Mouse (Mus musculus) lung, embryonic 15.5 days (tissue): ENCODE data around the gene Ptpn9. TPM values are rescaled to one million over a fixed set of nuclear protein-coding genes. Genes with fewer than 3 reads are reported as not detected.
"Not testable (repeated sequence)": the region's sequence is repeated elsewhere in the genome, so short reads cannot be mapped to it uniquely, and the experiment has no call there.

ENCODE experiments used
- ATAC-seq: fragments of 200-750 bp; cut with Nextera tagmentation; 2 replicates; pipeline ENCODE4 v1.8.0; 2017; ENCODE audit warnings: moderate number of reproducible peaks, borderline replicate concordance; ENCODE audit not compliant: low FRiP score, low TSS enrichment; ENCODE audit errors: extremely low read depth
- H3K27ac ChIP-seq: fragments of 300-500 bp; sonication (generic); 2 replicates; pipeline ENCODE4 v1.5.1; 2015; ENCODE audit warnings: moderate library complexity, mild to moderate bottlenecking, inconsistent platforms
- H3K27me3 ChIP-seq: fragments of 300-500 bp; sonication (generic); 2 replicates; pipeline ENCODE4 v1.6.1; 2015; ENCODE audit warnings: inconsistent platforms
- H3K36me3 ChIP-seq: fragments of 300-500 bp; sonication (generic); 2 replicates; pipeline ENCODE4 v1.6.1; 2015; ENCODE audit warnings: inconsistent platforms
- H3K4me1 ChIP-seq: fragments of 300-500 bp; sonication (generic); 2 replicates; pipeline ENCODE4 v1.6.1; 2015; ENCODE audit warnings: inconsistent platforms
- H3K4me2 ChIP-seq: fragments of 300-500 bp; sonication (generic); 2 replicates; pipeline ENCODE4 v1.6.1; 2015; ENCODE audit warnings: inconsistent platforms, mild to moderate bottlenecking, moderate library complexity
- H3K4me3 ChIP-seq: fragments of 300-500 bp; sonication (generic); 2 replicates; pipeline ENCODE4 v1.5.1; 2015; ENCODE audit warnings: mild to moderate bottlenecking, inconsistent platforms
- H3K9ac ChIP-seq: fragments of 300-500 bp; sonication (generic); 2 replicates; pipeline ENCODE4 v1.6.1; 2015; ENCODE audit warnings: inconsistent platforms
- H3K9me3 ChIP-seq: fragments of 300-500 bp; sonication (generic); 2 replicates; pipeline ENCODE4 v1.6.1; 2016; ENCODE audit warnings: inconsistent platforms
- WGBS: fragments of 180-500 bp; shearing (Covaris S2); methylation state at CpG from one replicate; pipeline ENCODE4 v1.1.7; 2015; 5-methylcytosine and 5-hydroxymethylcytosine counted together
- polyA plus RNA-seq: library from polyadenylated mRNA; unstranded; fragments of >200 nt; fragmentation: Nextera tagmentation; extraction: Ambion mirVana; gene quantifications from 2 replicates; pipeline ENCODE4 v1.2.1, GENCODE M21; 2015

The Ptpn9 gene
- 25.5 and 26.4 TPM in 2 replicates for polyA plus RNA-seq

DNA sequence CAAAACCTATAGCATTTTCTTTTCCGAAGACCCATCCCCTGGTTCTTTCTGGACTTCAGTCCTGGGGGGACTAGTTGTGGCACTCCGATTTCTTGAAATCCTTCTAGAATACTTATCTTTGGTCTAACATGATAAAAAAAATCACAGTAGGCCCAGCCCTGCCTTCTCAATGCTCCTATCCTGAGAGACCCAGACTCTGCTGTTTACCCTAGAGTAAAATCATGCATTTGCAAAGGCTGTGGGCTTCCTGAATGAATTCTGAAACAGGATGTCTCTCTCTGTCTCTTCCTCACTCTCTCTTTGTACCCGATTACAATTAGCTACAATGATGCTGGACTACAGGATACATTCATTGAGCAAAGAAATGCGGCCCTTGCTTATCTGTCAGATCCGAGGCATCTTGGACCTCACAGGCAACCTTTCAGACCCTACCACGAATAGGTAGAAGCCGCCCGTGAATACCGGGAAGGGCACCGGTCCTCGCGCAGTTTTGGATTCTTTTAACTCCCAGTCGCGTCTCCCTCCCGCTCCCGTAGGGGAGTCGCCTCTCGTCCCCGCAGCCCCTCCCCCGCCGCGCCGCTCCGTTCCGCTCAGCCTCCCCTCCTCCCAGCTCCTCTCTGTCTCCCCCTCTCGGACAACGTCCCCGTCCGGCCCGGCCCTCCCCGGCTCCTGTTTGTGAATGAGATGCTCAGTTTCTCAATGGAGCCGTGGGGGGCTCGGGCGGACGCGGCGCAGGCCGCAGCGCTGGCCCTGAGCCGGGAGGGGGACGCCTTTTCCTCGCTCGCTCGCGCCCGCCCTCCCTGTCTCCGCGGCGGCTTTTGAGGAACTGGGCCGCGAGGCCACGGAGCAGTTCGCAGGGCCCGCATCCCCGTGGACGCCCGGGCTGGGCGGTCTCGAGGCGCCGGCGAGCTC is at the start of gene Ptpn9:
TSS of gene Ptpn9 (plus strand) at position 638 of the 912 bp plus-strand sequence.
- Histone ChIP-seq H3K4me1 (0 out of 2 replicates have a peak, but pooled peaks cover 8% of the 10 kb centered on the region), H3K27me3 (no peaks in the 10 kb centered on the region), H3K36me3 (no peaks in the 10 kb centered on the region), H3K4me3 (peak within 1 kb of the TSS; percentile 98), H3K27ac (peak within 1 kb of the TSS; percentile 98), H3K9ac (peak within 1 kb of the TSS; percentile 98), H3K9me3 (no peaks in the 10 kb centered on the region), H3K4me2 (peak within 1 kb of the TSS; percentile 60)
- WGBS, result 2% methylated on average over 59 of the region's 62 CpGs
- ATAC-seq, result peak; percentile 96

DNA sequence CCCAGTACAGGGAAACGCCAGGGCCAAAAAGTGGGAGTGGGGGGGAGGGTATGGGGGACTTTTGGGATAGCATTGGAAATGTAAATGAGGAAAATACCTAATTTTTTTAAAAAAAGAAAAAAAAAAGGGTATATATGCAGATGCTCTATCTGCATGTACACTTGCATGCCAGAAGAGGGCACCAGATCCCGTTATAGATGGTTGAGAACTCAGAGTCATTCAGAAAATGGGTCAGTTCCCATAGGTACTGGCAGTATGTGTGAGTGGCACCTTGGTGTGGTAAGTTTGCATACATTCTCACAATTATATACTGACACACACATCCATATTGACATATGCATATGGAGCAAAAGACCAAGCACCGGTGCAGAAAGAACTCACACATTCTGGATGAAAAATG is 47.2 kb upstream of the Ptpn9 start:
- not testable (repeated sequence) for H3K9ac ChIP-seq, H3K4me2 ChIP-seq, H3K9me3 ChIP-seq, ATAC-seq, H3K36me3 ChIP-seq, H3K4me3 ChIP-seq, H3K27ac ChIP-seq, H3K27me3 ChIP-seq
- WGBS, result 26% methylated on average over 3 of the region's 3 CpGs
- H3K4me1 ChIP-seq, result peaks cover 12% of the 10 kb centered on the region

DNA sequence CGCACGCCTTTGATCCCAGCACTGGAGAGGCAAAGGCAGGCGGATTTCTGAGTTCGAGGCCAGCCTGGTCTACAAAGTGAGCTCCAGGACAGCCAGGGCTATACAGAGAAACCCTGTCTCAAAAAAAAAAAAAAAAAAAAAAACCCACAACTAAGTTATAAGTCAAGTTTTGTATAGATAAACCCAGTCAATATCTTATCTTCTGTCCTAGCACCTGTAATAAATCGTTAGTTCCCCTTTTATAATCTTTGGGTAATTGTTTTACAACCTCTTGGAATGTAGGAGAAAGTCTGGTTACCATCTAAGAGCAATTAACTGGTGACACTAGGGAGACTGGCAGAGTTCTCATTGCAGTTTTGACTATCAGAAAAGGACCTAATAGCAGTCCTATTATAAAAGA is 46.0 kb upstream of the Ptpn9 start:
- 67% methylated on average over 5 of the region's 5 CpGs for WGBS

DNA sequence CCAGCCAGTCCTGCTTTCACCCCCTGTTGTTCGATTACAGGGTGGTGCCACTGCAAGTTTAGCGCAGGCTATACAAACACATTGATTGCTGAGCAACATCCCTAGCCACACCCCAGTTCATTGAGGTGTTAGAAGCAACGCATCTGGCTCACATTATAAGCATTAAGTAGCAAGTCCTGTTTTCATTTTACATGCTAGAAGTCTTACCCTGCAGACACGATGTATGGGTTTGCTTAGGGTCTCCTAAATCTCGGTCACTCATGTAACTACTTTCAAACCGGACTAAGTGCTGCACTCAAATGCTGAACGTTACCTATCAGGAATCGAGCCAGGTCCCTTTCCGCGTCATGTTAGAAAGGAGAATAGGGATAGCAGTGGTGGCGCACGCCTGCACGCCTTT is 45.0 kb upstream of the Ptpn9 start:
- H3K9me3 ChIP-seq, result no peaks in the 10 kb centered on the region
- WGBS, result 19% methylated on average over 13 of the region's 13 CpGs

More for the DNA sequence above, 46.0 kb upstream of the Ptpn9 start:
- H3K36me3 ChIP-seq, ATAC-seq, H3K4me2 ChIP-seq, H3K27me3 ChIP-seq, H3K9ac ChIP-seq, H3K27ac ChIP-seq, H3K4me3 ChIP-seq, H3K9me3 ChIP-seq: not testable (repeated sequence)
- H3K4me1 ChIP-seq, result peaks cover 12% of the 10 kb centered on the region

DNA sequence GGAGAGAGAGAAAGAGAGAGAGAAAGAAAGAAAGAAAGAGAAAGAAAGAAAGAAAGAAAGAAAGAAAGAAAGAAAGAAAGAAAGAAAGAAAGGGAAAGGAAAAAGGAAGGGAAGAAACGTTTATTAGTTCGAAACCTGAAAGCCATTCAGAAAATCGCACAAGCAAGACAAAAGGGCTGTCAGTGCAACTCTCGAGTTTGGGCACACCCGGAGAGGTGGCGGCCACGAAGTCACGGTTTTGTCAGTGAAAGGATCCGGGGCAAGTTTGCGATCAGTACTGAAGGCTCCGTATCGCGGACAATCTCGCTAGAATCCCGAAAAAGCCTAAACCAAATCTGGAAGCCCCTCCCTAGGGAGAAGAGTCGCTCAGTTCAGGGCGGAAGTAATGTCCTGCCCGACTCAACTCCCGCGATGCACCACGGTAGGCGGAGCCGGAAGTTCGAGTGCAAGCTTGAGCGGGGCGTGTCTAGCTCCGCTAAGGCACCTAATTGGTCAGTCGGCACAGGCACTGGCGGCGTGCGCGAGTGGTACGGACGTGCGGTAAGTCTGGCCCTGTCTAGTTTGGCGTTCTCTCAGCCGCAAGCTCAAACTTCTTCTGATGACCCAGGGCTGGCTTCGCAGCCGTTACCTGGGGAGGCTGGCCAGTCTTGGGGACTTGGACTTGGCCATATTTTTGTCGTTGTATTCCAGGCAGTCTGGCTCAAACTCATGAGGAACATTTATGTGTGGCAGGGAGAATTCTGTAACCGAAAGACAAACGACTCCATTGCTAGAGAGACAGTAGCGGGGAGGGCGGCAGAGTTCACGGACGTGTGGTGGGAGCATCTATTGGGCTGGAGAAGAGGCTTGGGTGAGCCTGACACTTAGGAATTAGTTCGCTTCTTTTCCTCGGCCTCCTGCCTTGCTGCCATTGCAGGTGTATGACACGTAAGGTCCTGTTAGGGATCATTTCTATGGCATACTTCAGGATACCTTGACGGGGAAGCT is 44.0 kb upstream of the Ptpn9 start, which contains the start of gene Snupn:
TSS of gene Snupn (plus strand) at position 465 of the 987 bp plus-strand sequence.
- H3K27me3 ChIP-seq, result no peaks in the 10 kb centered on the region
- peak within 1 kb of the TSS; percentile 82 for H3K27ac ChIP-seq
- under 1% methylated on average over 50 of the region's 50 CpGs for WGBS
- peak; percentile 100 for ATAC-seq
- H3K4me1 ChIP-seq, result peaks cover 12% of the 10 kb centered on the region
- peak within 1 kb of the TSS; percentile 69 for H3K9ac ChIP-seq
- peak within 1 kb of the TSS; percentile 58 for H3K4me3 ChIP-seq
- no peaks in the 10 kb centered on the region for H3K36me3 ChIP-seq
- peak within 1 kb of the TSS; percentile 78 for H3K4me2 ChIP-seq
- no peaks in the 10 kb centered on the region for H3K9me3 ChIP-seq

More for the DNA sequence above, 45.0 kb upstream of the Ptpn9 start:
- Histone ChIP-seq H3K4me3 (peak overlapping the region; percentile 58), H3K9ac (0 out of 2 replicates have a peak overlapping the region, but pooled peaks have one; percentile 18), H3K36me3 (no peaks in the 10 kb centered on the region), H3K4me2 (peak overlapping the region; percentile 78), H3K27me3 (no peaks in the 10 kb centered on the region), H3K4me1 (peaks cover 12% of the 10 kb centered on the region), H3K27ac (no peak overlapping the region)
- no peak for ATAC-seq

DNA sequence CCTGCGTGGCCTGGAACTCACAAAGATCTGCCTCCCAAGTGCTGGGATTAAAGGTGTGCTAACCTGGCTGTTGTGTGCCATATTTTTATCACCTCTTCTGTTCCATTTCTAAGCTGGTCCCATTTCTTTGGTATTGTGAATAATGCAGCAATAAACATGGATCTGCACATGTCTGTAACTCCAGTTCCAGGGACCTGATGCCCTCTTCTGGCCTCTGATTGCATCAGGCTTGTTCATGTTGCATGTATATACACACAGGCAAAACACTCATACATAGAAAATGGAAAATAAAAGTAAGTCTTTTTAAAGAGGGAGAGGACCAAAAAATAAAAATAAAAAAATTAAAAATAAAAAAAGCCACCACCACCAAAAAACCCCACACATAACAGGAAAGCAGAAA is 41.2 kb upstream of the Ptpn9 start:
- no peak for ATAC-seq
- Histone ChIP-seq H3K36me3 (0 out of 2 replicates have a peak, but pooled peaks cover 3% of the 10 kb centered on the region), H3K4me3 (no peak overlapping the region), H3K9me3 (no peaks in the 10 kb centered on the region), H3K9ac (no peak overlapping the region), H3K27me3 (no peaks in the 10 kb centered on the region), H3K4me1 (peaks cover 14% of the 10 kb centered on the region), H3K27ac (no peak overlapping the region), H3K4me2 (no peak overlapping the region)
- WGBS, result 94% methylated on average over 1 of the region's 1 CpGs

DNA sequence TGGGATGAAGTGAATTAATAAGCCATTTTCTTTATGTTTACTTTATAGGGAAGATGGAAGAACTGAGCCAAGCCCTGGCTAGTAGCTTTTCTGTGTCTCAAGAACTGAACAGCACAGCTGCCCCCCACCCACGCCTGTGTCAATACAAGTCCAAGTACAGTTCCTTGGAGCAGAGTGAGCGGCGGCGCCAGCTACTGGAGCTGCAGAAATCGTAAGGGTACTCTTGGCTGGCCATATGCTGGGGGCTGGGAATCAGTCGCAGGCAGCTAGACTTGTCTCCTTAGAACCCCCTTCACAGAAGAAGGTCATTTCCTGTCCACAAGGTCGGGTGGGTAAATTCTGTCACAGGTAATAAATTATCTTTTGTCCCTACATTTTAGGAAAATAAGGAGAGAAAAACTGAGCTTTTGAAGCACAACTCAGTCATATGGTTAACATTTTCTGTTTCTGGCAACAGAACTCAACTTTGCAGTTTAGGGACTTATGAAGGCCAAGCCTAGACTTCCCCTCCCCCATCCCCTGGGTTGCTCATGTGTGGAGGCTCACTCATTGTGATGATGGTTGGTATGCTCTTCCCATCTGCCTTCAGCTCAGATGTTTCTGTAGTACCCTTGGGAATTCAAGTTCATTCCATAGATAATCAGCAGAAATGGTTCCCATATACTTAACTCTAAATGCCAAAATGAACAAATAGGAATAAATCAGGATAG is 37.6 kb upstream of the Ptpn9 start:
- no peak overlapping the region for H3K4me3 ChIP-seq
- H3K27me3 ChIP-seq, result no peaks in the 10 kb centered on the region
- no peak overlapping the region for H3K9ac ChIP-seq
- no peak overlapping the region for H3K4me2 ChIP-seq
- 42% methylated on average over 7 of the region's 7 CpGs for WGBS
- H3K36me3 ChIP-seq, result peaks cover 5% of the 10 kb centered on the region; the same call in 1 of the 2 replicates
- H3K9me3 ChIP-seq, result no peaks in the 10 kb centered on the region
- 0 out of 2 replicates have a peak, but pooled peaks cover 4% of the 10 kb centered on the region for H3K4me1 ChIP-seq
- peak; percentile 74; the same call in 1 of the 2 replicates for ATAC-seq
- H3K27ac ChIP-seq, result peak overlapping the region; percentile 47; the same call in 1 of the 2 replicates

DNA sequence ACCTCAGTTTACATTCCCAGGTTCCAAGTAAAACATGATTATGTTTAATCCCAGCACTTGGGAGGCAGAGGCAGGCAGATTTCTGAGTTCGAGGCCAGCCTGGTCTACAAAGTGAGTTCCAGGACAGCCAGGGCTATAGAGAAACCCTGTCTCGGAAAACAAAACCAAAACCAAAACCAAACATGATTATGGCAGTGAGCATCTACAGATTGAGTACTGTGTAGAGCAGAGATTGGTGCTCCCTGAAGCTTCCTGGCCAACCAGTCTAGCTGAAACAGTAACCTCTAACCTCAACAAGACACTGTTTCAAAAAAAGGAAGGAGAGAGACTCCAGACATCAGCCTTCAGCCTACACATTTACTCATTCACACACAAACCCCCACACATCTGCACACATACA is 36.0 kb upstream of the Ptpn9 start:
- H3K4me2 ChIP-seq, result no peak overlapping the region

DNA sequence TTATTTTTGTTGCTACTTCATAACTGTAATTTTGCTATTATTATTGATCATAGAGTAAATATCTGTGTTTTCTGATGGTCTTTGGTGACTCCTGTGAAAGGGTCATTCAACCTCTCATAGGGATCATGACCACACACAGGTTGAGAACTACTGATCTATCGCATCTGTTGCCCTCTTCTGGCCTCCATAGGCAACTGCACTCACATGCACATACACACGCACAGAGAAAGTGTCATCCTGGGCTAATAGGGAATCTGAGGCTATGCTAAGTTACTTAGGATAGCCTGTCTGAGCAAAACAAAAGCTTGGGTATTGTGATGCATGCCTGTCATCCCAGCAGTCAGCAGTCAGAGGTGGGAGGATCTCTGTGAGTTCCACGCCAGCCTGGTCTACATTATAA is 33.1 kb upstream of the Ptpn9 start:
- Histone ChIP-seq H3K4me1 (0 out of 2 replicates have a peak, but pooled peaks cover 2% of the 10 kb centered on the region), H3K4me2 (no peak overlapping the region), H3K27ac (no peak overlapping the region), H3K9me3 (no peaks in the 10 kb centered on the region), H3K9ac (no peak overlapping the region), H3K27me3 (no peaks in the 10 kb centered on the region), H3K36me3 (peaks cover 13% of the 10 kb centered on the region; the same call in 1 of the 2 replicates), H3K4me3 (no peak overlapping the region)
- 88% methylated on average over 3 of the region's 3 CpGs for WGBS
- no peak for ATAC-seq

More for the DNA sequence above, 36.0 kb upstream of the Ptpn9 start:
- Histone ChIP-seq H3K9me3 (no peaks in the 10 kb centered on the region), H3K4me3 (no peak overlapping the region), H3K36me3 (peaks cover 5% of the 10 kb centered on the region; the same call in 1 of the 2 replicates), H3K4me1 (0 out of 2 replicates have a peak, but pooled peaks cover 2% of the 10 kb centered on the region), H3K27me3 (no peaks in the 10 kb centered on the region), H3K9ac (no peak overlapping the region), H3K27ac (no peak overlapping the region)
- ATAC-seq, result no peak
- WGBS, result 96% methylated on average over 2 of the region's 2 CpGs

DNA sequence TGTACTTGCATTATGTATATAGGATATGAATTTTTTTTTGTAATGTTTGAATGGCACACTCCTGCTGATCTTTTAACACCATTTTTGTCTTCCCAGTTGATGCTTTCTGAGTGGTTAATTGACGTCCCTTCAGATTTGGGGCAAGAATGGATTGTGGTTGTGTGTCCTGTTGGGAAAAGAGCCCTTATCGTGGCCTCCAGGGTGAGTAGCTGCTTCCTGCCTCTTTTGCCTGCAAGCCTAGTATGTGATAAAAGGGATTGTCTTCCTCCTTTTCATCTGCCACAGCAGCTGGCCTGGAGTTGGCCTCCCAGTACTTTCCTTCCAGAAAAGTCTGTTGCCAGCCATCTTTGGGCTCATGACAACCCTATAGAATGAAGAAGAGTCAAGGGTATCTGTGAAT is 24.6 kb upstream of the Ptpn9 start:
- Histone ChIP-seq H3K4me2 (no peak overlapping the region), H3K27me3 (no peaks in the 10 kb centered on the region), H3K9me3 (no peaks in the 10 kb centered on the region), H3K4me3 (no peak overlapping the region), H3K4me1 (no peaks in the 10 kb centered on the region), H3K36me3 (no peaks in the 10 kb centered on the region), H3K27ac (no peak overlapping the region), H3K9ac (no peak overlapping the region)
- no peak for ATAC-seq
- WGBS, result 72% methylated on average over 2 of the region's 2 CpGs
